Mouse (Mus musculus) embryo, embryonic 9.5 days (tissue): ENCODE data around the gene Rpl32.

Experiments used
- DNase-seq: peaks from one replicate; pipeline ENCODE4 v3.0.0-alpha.2; 2017; ENCODE audit errors: extremely low spot score

Gene Rpl32

GRCm38 (mm10) chr6:115808488-115809231 lies at the start of gene Rpl32:
Gene Rpl32 (minus strand): TSS chr6:115808747.
- peak; percentile 92 for DNase-seq

- no peak for DNase-seq
These were observed 47.8 kb upstream of the Rpl32 start for GRCm38 (mm10) chr6:115856361-115856745.

GRCm38 (mm10) chr6:115855733-115856360 lies 47.3 kb upstream of the Rpl32 start:
- no peak for DNase-seq

GRCm38 (mm10) chr6:115854432-115854831 lies 45.9 kb upstream of the Rpl32 start:
- no peak for DNase-seq

GRCm38 (mm10) chr6:115853985-115854384 lies 45.4 kb upstream of the Rpl32 start:
- DNase-seq = no peak

GRCm38 (mm10) chr6:115853091-115853813 lies 44.7 kb upstream of the Rpl32 start, which contains the start of the genes Mbd4 and Ift122:
Gene Mbd4 (minus strand): TSS chr6:115853371.
Gene Ift122 (plus strand): TSS chr6:115853470.
- DNase-seq = peak; percentile 98

GRCm38 (mm10) chr6:115852446-115853090 lies 44.0 kb upstream of the Rpl32 start:
- DNase-seq = no peak

- no peak for DNase-seq
These were observed 40.2 kb upstream of the Rpl32 start for GRCm38 (mm10) chr6:115848598-115849304.

- peak; percentile 58 for DNase-seq
These were observed 38.3 kb upstream of the Rpl32 start for GRCm38 (mm10) chr6:115846640-115847411.

GRCm38 (mm10) chr6:115845006-115845405 lies 36.5 kb upstream of the Rpl32 start:
- DNase-seq = no peak

- no peak for DNase-seq
These were observed 30.2 kb upstream of the Rpl32 start for GRCm38 (mm10) chr6:115838745-115839144.

- DNase-seq = peak; percentile 81
These were observed 29.6 kb upstream of the Rpl32 start, which contains the start of gene Efcab12 for GRCm38 (mm10) chr6:115838161-115838597. Gene Efcab12 (minus strand): TSS chr6:115838412.

GRCm38 (mm10) chr6:115833861-115834260 lies 25.3 kb upstream of the Rpl32 start:
- DNase-seq = no peak

GRCm38 (mm10) chr6:115832152-115832850 lies 23.8 kb upstream of the Rpl32 start:
- no peak for DNase-seq

- no peak for DNase-seq
These were observed 22.4 kb upstream of the Rpl32 start for GRCm38 (mm10) chr6:115830779-115831601.

- peak; percentile 93 for DNase-seq
These were observed 15.4 kb upstream of the Rpl32 start for GRCm38 (mm10) chr6:115823850-115824464.

- DNase-seq = no peak
These were observed 12.9 kb upstream of the Rpl32 start for GRCm38 (mm10) chr6:115821216-115821993.

- DNase-seq = no peak
These were observed 9.6 kb upstream of the Rpl32 start for GRCm38 (mm10) chr6:115818129-115818528.
